Mouse (Mus musculus) olfactory bulb, adult 2 months (tissue): ENCODE measurements around the gene Ppm1l.

Experiments used
- CTCF ChIP-seq: fragments of 200-500 bp; IDR thresholded peaks from 2 replicates; pipeline ENCODE4 v1.5.1; 2012; ENCODE audit warnings: low read depth, mild to moderate bottlenecking, low read length, moderate library complexity; ENCODE audit not compliant: insufficient read depth
- POLR2A ChIP-seq: fragments of 200-500 bp; IDR thresholded peaks from 2 replicates; pipeline ENCODE4 v1.6.1; 2012; ENCODE audit warnings: mild to moderate bottlenecking, low read depth, low read length, moderate library complexity; ENCODE audit not compliant: insufficient read depth

- no peak for TF ChIP-seq POLR2A
- no peak for TF ChIP-seq CTCF
Observed at GRCm38 (mm10) chr3:69283085-69283847, 33.4 kb upstream of the Ppm1l start.
